Mouse (Mus musculus) 3134 (cell line): ENCODE measurements at regions not wholly inside any gene's neighbourhood (a gene's known extent, or its start where the extent isn't known, plus 50 kb on each side); places are given as distances from the start of the nearest gene placed in this dataset.

Source experiments
- DNase-seq: peaks from one replicate; pipeline ENCODE4 v3.0.0-alpha.2; 2011; ENCODE audit warnings: low spot score; ENCODE audit not compliant: insufficient read length; ENCODE audit errors: extremely low read depth

DNA sequence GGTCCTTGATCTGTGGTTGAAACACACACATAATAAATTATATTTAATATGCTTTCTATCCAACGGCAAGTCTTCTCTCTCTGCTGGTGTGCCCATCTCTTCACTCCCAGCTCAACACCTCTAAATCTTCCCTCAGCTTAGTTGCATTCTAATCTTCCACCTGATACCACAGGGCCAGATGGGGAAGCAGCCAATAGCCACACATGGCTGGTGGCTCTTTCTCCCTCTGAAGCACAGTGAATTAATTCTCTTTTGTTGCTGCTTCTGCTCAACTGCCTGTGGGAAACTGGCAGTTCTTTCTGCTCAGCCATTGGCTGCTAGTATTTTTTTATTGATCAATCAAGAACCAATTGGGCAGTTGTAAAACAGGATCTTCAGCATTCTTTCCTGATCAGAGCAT lies 750.0 kb downstream of the Serpinb8 start:
- no peak for DNase-seq

GRCm38 (mm10) chr1:108341352-108341751 lies 751.5 kb downstream of the Serpinb8 start:
- no peak for DNase-seq

- DNase-seq, result no peak
These were observed 774.0 kb downstream of the Serpinb8 start for GRCm38 (mm10) chr1:108363788-108364187.

DNA sequence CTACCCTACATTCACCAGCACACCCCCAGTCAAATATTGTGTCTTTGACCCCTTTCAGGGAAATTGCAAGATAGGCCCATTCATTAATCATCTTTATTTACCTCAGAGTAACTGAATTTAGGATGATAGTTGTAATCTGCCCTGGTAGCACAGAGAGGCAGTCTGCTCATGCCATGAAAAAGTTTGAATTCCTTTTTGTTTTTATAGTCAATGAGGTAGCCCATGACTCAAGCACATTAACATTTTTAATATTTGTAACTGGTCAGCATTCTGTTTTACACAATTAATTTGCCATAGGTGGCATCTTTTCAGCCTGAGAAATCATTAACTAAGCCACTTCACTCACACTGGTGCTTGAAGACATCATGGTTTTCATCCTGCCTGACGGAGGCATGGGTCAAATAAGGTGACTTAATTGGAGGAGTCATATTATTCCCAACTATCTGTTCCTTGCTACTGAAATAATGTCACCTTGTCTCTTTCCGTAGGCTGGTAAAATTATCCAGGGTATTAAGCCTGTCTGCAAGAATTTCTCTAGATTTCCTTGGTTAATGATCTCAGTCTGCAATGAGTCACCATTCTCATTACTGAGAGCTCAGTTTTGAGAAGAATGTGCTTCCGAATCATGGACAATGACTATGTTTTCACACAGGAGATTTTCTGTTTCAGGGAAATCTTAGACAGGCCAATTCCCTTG lies 780.2 kb downstream of the Serpinb8 start:
- no peak for DNase-seq

DNA sequence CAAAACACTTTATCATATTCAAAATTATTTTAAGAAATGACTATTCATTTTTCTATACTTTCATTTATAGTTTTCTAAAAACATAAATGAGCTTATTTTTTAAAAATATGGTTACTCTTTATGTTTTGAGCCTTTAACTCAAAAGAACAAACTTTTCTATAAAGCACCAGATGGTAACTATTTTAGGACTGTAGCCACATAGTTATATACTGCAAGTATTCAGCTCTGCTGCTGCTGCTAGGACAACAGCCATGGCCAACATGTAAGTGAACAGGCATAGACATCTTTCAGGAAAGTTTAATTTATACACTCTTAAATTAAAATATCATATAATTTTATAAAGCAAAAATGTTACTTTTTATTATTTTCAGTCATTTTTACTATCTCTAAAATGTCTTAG lies 800.1 kb downstream of the Serpinb8 start:
- no peak for DNase-seq

GRCm38 (mm10) chr1:108390497-108390896 lies 800.7 kb downstream of the Serpinb8 start:
- no peak for DNase-seq

DNA sequence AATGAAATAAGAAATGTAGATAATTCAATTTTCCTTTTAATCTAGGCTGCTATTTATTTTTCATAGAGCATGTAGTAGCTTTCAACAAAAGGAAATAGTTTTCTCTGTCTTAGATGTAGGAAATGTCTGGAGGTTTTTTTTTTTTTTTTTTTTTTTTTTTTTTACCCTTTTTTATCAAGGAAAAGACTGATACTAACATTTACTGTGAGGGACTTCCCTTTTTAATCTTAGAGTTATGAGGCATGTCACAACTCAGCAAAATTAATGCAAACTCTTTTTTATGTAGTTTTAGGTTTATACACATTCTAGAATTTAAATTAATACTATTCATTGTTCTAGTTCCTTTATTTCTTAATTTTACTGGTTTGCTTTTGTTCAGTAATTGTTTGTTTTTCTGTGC lies 850.0 kb downstream of the Serpinb8 start:
- DNase-seq, result no peak

GRCm38 (mm10) chr1:108452776-108453175 lies 863.0 kb downstream of the Serpinb8 start:
- DNase-seq, result no peak

GRCm38 (mm10) chr1:108472031-108472430 lies 882.2 kb downstream of the Serpinb8 start:
- no peak for DNase-seq

DNA sequence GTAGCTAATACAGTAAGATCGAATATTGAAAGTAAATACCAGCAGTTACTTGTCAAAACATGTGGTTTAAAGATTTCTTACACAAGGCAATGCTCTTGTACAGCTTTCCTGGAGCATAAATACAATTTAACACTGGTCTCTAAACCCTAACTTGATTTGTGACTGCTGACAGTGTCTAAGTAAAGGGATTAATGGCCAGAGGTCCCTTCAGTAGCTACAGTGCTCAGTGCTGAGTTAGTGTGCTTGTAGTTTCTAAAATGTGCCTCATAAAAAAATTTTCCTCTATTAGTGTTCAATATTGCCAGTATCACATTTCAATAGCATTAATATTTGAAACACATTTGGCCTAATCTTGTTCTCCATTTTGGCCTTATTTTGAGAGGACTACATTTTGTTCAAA lies 909.0 kb downstream of the Serpinb8 start:
- no peak for DNase-seq

DNA sequence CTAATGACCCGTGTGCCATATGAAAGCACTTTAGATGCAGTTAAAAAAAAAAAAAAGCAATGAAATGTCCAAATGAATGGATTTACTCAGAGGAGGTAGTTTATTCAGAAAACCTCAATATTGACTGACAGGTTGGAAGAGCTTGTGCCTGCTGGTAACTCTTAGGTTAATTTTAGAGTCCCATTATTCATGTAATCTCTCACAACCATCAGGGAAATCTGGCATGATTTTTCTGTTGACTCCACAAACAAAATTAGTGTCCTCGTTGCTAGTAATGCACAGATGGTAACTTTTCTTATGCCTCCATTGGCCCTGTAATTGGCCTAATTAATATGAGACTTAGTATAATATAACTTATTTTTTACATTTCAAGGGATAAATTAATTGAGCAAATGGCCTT lies 937.6 kb downstream of the Serpinb8 start:
- no peak for DNase-seq

DNA sequence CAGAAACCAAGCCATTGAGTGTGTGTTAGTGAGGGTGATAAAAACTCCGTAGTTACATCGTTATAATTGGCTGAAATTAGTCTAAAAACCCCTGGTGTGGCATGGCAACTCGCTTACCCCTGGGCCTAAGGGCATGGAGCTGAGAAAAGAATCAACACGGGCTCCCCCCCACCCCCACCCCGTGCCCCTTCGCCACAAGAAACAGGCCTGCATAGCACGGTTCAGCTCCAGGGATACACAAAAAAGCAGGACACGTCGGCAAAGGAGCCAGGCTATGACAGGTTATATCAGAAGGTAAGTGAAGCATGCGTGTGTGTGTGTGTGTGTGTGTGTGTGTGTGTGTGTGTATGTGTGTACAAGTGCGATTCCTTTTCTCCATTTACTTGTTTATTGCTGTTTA lies 948.4 kb downstream of the Serpinb8 start:
- no peak for DNase-seq

DNA sequence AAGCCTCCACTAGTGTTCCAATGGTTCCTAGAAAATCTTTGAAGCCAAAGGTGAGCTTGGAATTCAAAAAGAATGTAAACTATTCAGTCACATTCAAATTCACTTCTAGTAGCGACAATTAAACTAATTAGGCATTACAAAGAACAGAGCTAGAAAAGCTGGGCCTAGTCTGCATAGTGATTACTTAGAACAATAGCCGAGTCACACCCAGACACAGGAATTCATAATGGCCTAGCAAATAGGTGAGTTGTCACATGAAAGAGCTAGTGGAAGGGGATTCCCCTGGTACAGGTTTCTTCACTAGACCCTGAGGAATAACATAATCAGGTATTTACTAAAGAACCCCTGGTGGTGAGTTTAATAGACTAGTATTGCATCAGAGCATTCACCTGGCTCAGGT lies 958.9 kb downstream of the Serpinb8 start:
- DNase-seq, result no peak

- no peak for DNase-seq
These were observed 969.1 kb downstream of the Serpinb8 start for GRCm38 (mm10) chr1:108558882-108559281.

DNA sequence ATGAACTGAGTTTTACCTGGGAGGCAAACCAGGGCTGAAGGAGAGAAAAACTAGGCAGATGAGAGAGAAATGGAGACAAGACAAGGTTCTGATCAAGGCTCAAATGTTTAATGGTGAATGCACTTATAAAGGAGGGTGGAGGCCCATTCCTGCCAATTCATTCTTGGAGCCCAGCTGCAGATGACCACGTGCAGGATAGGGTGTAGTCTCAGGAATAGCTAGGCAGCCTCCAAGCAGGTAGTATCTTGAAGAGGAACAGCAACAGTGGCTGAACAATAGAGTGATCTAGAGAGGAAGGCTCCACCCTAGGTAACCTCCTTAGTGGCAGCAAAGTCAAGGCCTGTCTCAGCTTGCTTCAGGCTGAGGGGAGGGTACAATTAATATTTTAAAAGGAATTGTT lies 973.2 kb downstream of the Serpinb8 start:
- no peak for DNase-seq

DNA sequence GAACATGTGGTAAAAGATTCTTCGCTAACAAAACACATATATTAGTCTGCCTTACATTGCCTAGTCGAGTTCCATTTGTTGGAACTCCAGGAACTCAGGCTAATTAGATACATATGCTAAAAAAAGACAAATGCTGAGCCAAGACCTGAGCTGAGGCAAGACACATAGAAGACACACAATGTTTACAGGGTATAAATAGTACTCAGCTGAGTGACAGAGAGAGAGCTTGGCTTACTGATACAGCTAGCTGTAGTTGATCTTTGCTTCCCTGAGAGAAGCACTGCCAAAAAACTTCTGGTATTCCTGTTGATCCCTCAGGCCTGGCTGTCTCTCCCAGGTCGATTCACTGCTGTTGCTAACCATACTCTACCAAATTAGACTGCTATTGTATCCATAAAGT lies 982.2 kb downstream of the Serpinb8 start:
- no peak for DNase-seq

GRCm38 (mm10) chr1:108572765-108573164 lies 983.0 kb downstream of the Serpinb8 start:
- DNase-seq, result no peak

- DNase-seq, result no peak
These were observed 987.0 kb downstream of the Serpinb8 start for GRCm38 (mm10) chr1:108576806-108577205.

GRCm38 (mm10) chr1:108577793-108578192 lies 988.0 kb downstream of the Serpinb8 start:
- no peak for DNase-seq

DNA sequence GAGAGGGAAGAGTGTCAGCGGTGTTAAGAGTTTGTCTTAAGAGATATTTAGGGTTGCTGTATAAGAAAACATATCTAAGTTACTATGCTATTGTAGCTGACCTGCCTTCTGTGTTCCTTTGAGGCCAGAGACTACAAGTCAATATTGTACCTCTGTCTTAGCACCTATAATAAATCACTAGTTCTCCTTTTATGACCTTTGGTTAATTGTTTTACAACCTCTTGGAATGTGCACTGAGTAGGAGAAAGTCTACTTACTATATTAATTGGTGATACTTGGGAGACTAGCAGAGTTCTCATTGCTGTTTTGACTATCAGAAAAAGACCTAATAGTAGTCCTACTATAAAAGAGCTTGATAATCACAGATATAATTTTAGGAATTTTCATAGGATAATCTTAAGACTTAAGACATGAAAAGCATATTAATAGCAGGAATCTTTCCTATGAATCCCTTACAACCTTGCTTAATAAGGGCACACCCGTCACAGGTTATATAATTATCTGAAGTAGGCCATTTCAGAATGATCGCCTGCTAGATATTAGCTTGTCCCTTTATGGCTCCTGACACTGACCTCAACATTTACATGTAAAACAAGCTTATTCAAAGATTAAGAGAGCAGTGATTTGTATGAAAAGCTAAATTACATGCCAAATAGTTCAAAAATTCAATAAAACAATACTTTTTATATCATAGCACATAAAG lies 1003.1 kb downstream of the Serpinb8 start:
- no peak for DNase-seq

GRCm38 (mm10) chr1:108597129-108597528 lies 1007.3 kb downstream of the Serpinb8 start:
- DNase-seq, result peak; percentile 1
